Mouse (Mus musculus) T-helper 17 cell (primary cell): Measurements from ENCODE around the gene Rbms1.

Experiments used
- in situ Hi-C, 2 experiments: fragments of 300-600 bp; cut with MboI, MseI; formaldehyde crosslinking; loops; 1 replicate in 1 of 2; 2 replicates in 1 of 2; pipeline ENCODE4 v1.15.1; 2025; ENCODE audit warnings: high pct_unique_total_duplicates in 2 of 2

The Rbms1 gene

DNA sequence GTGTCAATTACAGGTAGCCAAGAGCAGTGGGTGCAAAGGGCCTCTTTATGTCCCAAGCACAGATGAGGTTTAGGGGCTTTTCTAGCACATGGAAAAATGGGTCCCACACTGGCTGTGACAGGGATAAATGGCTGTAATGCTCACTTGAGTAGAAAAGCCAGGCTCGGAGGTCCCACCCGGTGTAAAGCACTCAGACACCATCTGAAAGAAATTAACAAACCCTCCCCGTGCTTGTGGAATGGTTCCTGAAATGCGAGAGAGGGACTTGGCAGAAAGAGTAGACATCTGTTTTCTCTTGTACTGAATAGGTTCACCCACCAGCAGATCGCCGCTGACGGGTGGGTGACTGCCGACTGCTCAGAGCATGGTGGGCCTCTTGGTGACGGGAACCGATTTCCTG is 176.7 kb downstream of the Rbms1 start:
- in situ Hi-C loops: no loop called here

DNA sequence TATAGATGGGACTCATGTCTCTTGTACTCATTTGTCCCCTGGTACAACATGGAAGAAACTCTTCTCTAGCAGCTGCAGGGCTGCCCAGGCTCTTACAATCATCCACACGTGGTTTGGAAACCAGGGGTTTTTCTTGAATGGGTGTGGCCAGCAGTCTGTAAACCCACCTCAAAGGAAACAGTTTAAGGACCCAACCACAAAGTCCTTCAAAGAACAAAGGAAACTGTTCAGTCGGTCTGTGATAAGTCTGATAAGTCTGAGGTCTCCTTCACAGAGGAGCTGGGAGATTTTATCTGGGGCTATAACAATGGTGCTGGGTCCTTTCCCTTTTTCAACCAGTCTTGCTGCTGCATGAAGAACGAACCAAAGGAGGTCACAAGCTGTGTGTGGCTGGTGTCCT is 188.5 kb downstream of the Rbms1 start:
- in situ Hi-C loops: no loop called here

DNA sequence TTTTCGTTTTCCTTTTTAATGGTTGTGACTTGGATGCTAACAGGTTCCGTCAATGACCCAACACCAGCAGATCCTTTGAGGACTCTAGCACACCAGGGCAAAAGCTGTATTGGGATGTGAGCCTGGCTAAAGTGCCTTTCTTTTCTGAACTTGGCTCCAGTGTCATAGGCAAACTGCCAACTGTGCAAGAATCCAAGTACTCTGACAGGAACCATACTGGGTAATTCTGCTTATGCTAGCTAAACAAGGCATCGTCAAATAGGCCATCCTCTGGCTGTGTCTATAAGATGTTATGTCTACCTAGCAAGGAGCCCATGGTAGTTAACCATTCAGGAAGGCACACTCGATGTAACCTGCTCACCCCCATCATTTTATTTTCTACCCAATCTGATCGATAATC is 189.4 kb downstream of the Rbms1 start:
- in situ Hi-C loops: no loop called here

DNA sequence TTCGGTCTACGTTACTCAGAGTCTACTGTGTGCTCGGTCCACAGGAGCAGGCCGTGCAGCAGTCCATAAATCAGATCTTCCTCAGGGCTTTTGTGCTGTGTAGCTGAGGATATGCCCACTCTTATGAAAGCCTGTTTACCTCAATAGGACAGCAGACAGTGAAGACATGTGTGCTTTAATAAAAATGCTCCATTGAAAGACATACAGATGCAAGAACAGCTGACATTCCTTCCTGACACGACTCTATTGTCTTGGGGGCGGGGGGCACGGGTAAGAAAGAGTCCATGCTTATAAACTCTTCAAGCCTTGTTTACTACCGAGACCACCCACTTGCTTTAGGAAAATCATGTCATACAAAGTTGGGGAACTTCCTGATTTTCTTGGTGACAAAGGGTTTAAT is 196.6 kb downstream of the Rbms1 start:
- in situ Hi-C loops: no loop called here

DNA sequence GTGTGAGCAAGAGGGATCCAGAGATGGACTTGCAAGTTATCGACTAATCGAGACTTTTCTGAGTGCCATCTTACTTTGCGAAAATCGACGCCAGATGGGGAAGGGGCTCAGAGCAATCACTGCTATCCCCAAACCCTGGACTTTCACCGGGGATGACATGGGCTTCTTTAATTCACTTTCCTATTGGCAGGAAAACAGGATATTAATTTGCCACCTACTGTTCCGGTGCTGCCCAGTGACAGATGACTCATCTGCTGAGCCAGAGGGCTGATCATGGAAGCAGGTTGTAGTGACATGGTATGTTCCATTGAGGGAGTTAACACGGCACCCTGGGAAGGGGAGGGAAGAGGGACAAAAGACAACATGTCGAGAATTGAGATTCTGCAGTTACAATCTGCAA is 206.8 kb downstream of the Rbms1 start:
- in situ Hi-C loops: no loop called here

DNA sequence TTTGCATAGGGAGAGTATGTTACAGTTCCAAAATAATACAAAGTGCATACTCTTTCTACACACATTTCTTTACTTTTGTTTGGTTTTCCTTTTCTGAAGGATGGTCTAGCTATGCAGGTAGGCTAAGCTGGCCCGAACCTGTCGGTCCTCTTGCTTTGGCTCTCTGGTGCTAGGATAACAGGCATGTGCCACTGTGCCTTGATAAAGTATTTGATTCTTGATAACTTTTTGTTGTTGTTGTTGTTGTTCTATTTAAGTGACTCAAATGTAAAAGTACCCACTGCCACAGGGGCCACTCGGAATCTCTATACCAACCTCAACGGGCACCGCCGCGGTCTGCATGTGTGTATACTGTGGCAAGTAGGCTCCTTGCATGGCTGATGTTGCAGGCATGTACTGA is 207.9 kb downstream of the Rbms1 start:
- in situ Hi-C loops: no loop called here

DNA sequence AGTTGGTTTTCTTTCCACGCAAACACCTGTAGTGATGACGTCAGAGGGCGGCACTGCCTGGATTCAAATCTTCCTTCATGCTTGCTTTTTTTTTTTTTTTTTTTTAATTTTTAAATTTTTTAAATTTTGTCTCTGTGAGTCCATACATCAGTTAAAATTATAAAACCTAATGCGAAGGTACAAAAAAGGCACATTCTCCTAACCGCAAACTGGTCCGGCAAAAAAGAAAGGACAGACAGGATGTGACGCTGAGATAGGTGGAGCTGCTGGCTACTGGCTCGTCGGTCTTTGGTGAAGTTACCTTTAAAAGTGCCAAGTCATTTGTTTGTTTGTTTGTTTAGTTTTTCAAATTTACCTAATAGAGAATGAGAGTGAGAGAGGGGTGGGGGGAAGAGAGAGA is 211.7 kb downstream of the Rbms1 start:
- in situ Hi-C loops: no loop called here

DNA sequence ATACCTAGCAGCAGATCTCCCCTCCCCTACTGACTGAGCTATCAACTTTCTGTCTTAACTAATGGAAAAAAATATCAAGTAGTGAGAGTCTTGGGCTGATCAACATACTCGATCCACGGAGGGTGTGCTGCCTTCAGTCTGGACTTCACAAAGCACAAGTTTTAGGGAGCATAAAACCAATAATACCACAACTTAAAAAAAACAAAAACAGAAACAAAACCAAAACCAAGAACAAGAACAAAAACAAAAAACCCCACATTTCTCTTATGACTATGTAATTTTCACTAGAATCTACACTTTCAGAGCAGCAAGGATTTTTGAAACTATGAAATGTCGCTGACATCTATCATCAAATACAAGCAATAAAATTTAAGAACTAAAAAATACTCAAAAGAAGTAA is 212.4 kb downstream of the Rbms1 start:
- in situ Hi-C loops: no loop called here

DNA sequence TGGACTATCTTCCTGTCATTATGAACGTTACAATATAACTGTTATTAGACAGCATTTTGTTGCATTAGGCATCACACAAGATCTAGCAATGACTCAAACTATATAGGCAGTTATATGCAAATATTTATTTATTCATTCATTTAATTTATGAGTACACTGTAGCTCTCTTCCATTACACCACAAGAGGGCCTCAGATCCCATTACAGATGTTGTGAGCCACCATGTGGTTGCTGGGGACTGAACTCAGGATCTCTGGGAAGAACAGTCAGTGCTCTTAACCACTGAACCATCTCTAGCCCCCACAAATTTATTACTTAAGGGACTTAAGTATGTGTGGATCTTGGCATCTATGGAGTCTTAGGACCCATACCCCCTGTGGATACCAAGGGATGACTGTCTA is 214.4 kb downstream of the Rbms1 start:
- in situ Hi-C loops: no loop called here

DNA sequence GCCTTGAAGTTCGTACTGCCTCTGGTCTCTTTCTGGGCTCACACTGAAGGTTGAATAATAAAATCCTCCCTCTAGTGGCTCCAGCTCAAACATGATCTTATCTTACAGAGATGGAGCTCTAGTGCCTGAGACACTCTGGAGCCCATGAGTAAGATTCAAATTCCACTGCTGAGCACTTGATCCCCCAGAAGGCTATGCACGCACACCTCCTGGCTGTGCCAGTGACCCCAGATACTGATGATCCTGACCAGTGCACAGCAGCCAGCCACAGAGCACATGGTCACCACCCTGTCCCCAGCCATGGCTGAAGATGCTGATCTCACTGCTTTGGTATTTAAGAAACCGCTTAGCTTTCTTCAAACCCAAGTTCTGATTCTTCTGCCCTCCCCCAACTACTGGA is 215.4 kb downstream of the Rbms1 start:
- in situ Hi-C loops: no loop called here

DNA sequence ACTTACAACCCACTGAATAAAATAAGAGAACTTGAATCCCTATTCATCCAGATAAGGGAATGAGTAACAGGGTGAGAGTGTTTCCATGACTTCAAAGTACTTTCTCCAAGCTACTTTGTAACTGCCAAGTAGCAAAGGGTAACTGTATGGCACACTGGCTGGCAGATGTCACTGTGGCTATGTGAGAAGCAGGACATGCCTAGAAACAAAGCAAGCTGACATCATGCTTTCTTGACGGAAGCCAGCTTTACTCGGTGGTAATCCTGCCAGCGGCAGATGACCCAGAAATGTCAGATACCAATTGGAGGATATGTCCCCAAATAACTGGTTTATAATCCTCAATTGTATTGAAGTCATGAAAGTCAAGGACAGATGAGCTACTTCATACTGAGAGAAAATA is 218.3 kb downstream of the Rbms1 start:
- in situ Hi-C loops: no loop called here

DNA sequence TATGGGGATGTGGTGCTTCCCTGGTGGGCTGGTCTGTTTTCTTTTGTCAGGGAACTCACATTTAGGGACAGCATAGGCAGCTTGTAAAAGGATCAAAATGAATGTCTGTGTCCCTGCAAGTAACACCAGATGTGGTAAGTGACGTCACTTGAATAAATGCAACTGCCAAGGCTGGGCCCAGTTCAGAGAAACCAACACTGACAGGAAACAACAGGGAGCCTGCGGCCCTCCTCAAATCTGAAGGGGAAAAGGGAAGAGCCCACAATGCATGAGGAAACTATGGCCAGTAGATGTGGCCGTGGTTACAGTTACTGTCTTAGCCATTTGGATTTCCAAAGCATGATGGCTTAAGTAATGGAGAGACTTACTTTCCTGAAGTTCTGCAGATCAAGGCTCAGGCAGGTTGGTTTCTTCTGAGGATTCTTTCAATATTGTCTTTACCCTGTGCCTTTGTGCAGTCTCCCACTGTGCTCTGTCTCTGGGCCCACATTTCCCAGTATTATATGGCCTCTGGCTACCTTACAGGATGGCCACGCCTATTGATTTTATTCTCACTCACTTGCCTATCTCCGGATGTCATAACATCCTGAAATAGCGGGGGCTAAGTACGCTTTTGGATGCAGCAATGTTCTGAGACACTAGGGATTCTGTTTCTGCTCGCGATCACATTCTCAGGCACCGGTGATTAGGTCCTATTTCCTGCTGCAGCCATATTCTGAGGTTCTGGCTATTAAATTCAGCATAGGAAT is 223.4 kb downstream of the Rbms1 start:
- in situ Hi-C loops: no loop called here

DNA sequence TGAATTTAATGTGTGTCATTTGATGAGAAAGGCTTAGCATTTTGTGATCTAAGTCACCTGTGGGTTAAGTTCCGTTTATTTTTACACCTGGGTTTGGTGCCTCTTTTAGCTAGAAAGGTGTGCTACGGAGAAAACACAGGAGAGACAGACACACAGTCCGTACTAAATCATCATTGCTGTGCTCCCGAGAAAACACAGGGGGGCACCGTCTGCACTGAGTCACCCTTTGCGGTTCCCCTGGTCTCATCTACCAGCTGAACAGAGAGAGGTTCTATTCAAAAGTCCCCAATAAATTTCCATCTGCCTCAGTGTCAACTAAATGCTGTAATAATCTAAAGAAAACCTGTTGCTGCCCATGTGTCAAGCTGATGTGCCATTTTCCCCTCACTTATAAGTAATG is 232.1 kb downstream of the Rbms1 start:
- in situ Hi-C loops: no loop called here

DNA sequence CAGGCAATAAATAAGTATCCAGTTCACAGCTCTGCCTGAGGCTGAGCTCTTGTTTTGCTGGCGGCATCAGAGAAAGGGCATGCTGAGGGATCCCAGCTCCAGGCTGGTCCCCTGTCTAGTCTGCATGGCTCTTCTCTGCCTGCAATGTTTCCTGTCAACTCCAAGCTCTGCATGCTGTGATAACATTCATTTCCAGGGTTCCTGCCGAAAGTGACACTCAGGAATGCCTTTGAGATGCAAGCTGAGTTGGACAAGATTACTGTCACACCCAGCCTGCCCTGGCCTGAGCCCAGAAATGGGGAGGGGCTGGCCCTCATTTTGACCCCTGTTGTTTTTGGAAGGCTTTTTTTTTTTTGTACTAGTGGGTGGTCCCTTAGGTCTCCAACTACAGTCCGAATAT is 233.0 kb downstream of the Rbms1 start:
- in situ Hi-C loops: no loop called here

DNA sequence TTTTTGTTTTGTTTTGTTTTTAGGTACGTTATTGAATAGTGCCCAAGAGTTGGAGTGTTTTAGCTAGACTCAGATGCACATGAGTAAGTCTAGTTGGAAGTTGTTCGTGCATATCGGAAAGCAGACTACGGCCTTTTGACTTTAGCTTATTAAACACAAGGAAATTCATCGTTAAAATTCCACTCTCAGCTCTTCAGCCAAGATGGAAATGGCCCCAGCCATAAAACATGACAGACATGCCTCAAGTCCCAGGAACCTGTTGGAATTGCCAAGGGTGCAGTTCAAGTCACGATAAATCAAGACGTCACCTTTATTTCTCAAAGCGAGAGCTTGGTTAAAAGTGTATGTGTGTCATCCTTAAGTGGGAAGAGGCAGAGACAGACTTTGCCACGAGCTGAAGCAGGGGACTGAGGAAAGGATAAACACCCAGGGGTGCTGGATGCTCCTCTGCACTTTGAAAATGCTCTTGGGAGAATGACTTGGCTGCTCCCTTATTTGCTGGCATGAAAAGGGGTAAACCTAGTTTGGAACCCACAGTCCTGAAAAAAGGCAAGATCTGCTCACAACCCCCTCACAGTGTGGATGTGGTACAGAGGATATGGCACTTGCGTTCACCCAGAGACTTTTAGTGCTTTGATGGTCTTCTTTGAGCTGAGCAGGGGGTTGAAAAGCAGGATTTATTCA is 233.9 kb downstream of the Rbms1 start:
- in situ Hi-C loops: no loop called here

DNA sequence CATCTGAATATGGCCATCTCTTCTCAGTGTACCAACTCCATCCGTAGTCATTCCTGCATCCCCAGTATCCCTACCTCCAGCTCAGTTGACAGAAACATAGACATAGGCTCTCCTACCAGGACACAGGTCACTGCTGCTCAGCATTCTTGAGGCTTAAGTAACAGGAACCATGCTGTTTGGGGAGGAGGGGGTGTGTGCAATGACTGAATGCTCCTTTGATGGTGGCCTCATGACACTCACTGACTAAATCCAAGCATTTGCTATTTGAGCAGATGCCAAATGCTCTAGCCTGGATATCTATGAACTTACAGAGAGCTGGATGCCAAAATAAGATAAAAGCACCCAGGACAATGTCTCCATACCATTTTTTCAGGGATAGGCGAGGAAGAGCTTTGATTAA is 238.3 kb downstream of the Rbms1 start:
- in situ Hi-C loops: no loop called here

DNA sequence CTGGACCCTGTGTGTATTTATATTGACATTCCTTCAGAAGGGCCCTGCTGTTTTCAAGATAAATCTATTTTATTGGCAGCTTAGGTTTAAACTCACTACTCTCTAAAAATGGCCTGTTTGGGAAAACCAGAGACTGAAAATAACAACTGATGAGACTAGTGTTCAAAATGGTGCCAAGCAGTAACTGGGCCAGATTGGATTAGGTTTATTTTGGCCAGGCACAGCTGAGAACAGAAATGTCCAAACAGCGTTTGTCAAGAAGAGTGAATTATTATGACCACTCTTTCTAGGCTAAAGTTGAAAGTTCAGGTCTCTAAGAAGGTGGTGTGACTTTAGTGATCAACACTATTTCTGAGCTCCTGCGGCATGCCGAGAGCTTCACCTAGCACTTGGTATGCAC is 240.0 kb downstream of the Rbms1 start:
- in situ Hi-C loops: no loop called here

DNA sequence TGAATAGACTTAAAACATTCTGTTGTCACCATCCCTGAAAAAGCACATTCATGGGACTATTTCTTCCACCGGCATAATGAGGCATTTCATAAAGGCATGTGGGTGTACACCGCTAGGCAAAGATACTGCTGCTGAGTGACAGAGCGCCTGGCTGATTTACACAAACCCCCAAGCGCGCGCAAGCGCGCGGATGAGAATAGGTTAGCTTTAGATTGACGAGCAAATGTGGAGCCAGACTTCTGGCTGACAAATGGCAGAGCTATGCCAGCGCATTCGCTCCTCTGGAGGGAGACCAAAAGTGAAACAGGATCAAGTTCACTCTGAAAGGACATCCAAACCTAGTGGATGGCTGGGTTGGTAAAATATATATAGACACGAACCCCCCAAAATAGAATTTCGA is 240.5 kb downstream of the Rbms1 start, which contains the start of gene Itgb6:
TSS of gene Itgb6 (minus strand) at position 130 of the 400 bp plus-strand sequence.
- in situ Hi-C loops: no loop called here

DNA sequence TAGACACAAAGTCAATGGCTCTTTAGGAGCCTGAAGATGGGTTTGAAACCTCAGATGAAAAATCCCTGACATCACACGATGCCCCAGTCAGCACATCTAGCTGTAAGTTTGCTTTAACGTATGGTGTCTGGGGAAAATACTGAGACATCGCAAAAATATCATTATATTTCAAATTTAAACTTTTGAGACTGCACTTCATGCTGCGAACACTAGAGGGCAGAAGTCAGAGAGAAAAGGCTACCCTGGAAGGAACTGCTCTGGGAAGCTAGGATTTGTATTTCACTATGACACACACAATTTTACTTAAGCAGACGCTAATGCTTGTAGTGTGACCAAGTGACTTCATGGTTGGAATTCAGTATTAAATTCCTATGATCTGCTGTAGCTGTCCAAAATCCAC is 242.1 kb downstream of the Rbms1 start:
- in situ Hi-C loops: no loop called here

DNA sequence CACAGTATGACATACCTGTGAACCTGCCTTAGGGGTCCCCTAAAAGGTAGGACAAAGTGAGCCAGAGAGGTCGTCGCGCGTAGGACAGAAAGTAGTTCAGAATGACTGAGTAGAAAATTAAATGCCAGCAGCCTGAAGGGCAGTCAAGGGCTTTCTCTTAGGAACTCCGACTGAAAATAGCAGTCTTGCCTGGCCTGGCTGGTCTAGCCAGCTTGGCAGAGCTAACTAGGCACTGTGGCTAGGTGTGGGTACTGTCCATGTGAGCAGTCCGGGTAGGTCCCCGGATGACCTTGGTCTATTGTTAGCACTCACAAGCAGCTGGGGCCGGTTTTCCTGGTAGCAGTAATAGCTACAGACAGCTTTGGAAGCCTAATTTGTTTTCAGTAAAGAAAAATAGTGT is 242.8 kb downstream of the Rbms1 start:
- in situ Hi-C loops: no loop called here

DNA sequence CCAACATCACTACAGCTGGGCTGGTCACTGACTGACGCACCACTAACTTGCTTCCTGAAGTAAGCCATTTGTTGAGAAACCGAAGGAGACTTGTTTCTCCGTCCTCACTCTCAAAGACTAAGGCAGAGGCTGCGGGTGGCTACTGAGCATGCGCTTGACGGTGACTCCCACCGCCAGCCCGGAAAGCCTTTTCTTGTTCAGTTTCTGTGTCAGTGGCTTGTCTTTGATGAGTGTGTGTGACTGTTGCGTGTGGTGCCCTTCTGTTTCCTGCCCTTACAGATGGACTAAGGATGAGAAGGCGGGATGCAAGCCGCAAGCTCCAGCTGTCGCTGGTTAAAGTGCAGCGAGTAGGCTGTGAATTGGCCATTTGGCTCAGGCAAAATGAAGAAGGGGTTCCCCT is 245.6 kb downstream of the Rbms1 start:
- in situ Hi-C loops: loop anchor here in 1 of 2 experiments (10.0 kb wide), 1 partner anchor 747 kb away; no protein-coding TSS in a partner anchor

DNA sequence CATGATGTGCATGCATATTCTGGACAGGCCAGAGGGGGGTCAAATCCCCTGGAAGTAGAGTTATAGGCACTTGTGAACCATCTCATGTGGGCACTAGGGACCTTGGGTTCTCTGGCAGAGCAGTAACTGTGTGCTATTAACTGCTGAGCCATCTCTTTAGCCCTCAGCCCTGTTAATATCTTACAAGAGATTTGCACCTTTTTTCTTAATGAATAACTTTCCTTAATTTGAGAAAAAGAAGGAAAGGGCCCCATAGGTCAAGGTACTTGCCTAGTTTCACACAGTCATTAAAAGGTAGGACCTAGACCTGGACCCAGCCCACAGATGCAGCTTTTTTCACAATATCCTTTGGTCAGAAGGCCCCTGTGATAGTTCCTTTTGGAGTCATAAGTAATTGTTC is 246.4 kb downstream of the Rbms1 start:
- in situ Hi-C loops: loop anchor here in 1 of 2 experiments (10.0 kb wide), 1 partner anchor 748 kb away; no protein-coding TSS in a partner anchor

DNA sequence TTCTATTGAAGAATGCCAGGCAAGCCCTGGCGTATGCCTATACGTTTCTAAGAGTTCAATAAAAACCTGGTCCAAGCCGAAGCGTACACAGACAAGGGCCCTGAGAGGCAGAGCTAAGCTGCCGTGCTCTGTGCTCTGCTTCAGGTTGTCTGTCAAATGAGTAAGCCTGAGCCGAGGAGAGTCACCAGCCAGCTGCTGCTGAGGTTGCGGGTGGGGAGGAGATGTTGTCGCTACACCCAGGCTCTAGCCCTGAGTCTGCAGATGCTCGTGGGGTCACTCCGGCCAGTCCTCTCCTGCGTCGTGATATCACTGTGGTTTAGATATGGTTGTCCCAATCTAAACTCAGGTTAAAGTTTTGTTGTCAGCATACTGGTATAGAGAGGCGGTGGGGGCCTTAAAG is 247.2 kb downstream of the Rbms1 start:
- in situ Hi-C loops: loop anchor here in 1 of 2 experiments (10.0 kb wide), 1 partner anchor 749 kb away; no protein-coding TSS in a partner anchor
